9 mouse cellular contexts compared by ENCODE assay signal in genomic region chr2:119669010-119669409, GRCm38 (mm10). TPM values are rescaled to one million over a fixed set of nuclear protein-coding genes. Genes with fewer than 3 reads are reported as not detected.
DNase-seq lines count a peak whose midpoint lies in the region; ATAC-seq and TF ChIP-seq lines count a peak whose summit lies in the region.
"Had no signal": no experiment of that assay in that cellular context is flagged by ENCODE, and none has a peak within 500 bp of the region (broad histone marks: within the 10 kb centered on the region; RNA-seq: fewer than 3 reads in every experiment).

No protein-coding gene starts in this region.

- H3K27ac ChIP-seq in midbrain, embryonic 10.5 days (replicated peaks) = no peak overlapping the region
- no peak overlapping the region for H3K27ac ChIP-seq in midbrain, embryonic 13.5 days
- H3K27ac ChIP-seq in olfactory bulb, adult 2 months (ENCODE audit: insufficient read depth, low read depth, low read length) = no peak overlapping the region
- H3K27ac ChIP-seq in intestine, embryonic 15.5 days = no peak overlapping the region
- H3K27ac ChIP-seq: embryonic facial prominence, embryonic 15.5 days had no signal

- H3K9ac ChIP-seq in midbrain, embryonic 13.5 days (replicated peaks) = no peak overlapping the region
- H3K9ac ChIP-seq in intestine, embryonic 15.5 days = no peak overlapping the region
- H3K9ac ChIP-seq: embryonic facial prominence, embryonic 15.5 days had no signal

- H3K27me3 ChIP-seq in midbrain, embryonic 10.5 days (ENCODE audit: low read depth, poor library complexity, severe bottlenecking) = 0 out of 2 replicates have a peak, but pooled peaks cover 4% of the 10 kb centered on the region
- peaks cover 7% of the 10 kb centered on the region for H3K27me3 ChIP-seq in midbrain, embryonic 13.5 days
- no peaks in the 10 kb centered on the region for H3K27me3 ChIP-seq in intestine, embryonic 15.5 days (replicated peaks)
- H3K27me3 ChIP-seq: embryonic facial prominence, embryonic 15.5 days had no signal

- no peaks in the 10 kb centered on the region for H3K9me3 ChIP-seq in midbrain, embryonic 10.5 days (replicated peaks)
- H3K9me3 ChIP-seq in midbrain, embryonic 13.5 days = no peaks in the 10 kb centered on the region
- no peaks in the 10 kb centered on the region for H3K9me3 ChIP-seq in intestine, embryonic 15.5 days
- H3K9me3 ChIP-seq: embryonic facial prominence, embryonic 15.5 days had no signal

- WGBS in midbrain, embryonic 10.5 days = 16% methylated on average over 7 of the region's 7 CpGs
- 12% methylated on average over 7 of the region's 7 CpGs for WGBS in midbrain, embryonic 13.5 days
- 17% methylated on average over 7 of the region's 7 CpGs for WGBS in olfactory bulb, adult 2 months
- 17% methylated on average over 7 of the region's 7 CpGs for WGBS in intestine, embryonic 15.5 days

- no peak for ATAC-seq in midbrain, embryonic 13.5 days
- peak; percentile 69 for ATAC-seq in erythroblast, adult 5-6 weeks (replicated peaks; ENCODE audit: low FRiP score, poor library complexity, severe bottlenecking)
- no peak for ATAC-seq in intestine, embryonic 15.5 days

- peak; percentile 11 to 62 for DNase-seq in adrenal gland, adult (ENCODE audit: inconsistent age in 2 of 2, low spot score in 1 of 2)
- no peak for DNase-seq in adrenal gland, adult 18-20 months (ENCODE audit: low spot score in 2 of 2)
- peak; percentile 23 for DNase-seq in midbrain, embryonic 10.5 days (ENCODE audit: low spot score)
- no peak for DNase-seq in ovary, postnatal 36 days (ENCODE audit: low spot score)

- no peak overlapping the region for H3K4me3 ChIP-seq in midbrain, embryonic 10.5 days
- no peak overlapping the region for H3K4me3 ChIP-seq in midbrain, embryonic 13.5 days (replicated peaks)
- no peak overlapping the region for H3K4me3 ChIP-seq in olfactory bulb, adult 2 months (ENCODE audit: insufficient read depth, low read depth, low read length)
- no peak overlapping the region for H3K4me3 ChIP-seq in intestine, embryonic 15.5 days (replicated peaks)
- H3K4me3 ChIP-seq: embryonic facial prominence, embryonic 15.5 days had no signal

- 0 out of 2 replicates have a peak, but pooled peaks have one; percentile 25 for TF ChIP-seq CTCF in olfactory bulb, adult 2 months (IDR thresholded peaks at IDR 0.05; ENCODE audit: insufficient read depth, low read depth, low read length)

- H3K36me3 ChIP-seq in midbrain, embryonic 10.5 days = no peaks in the 10 kb centered on the region
- H3K36me3 ChIP-seq in midbrain, embryonic 13.5 days = no peaks in the 10 kb centered on the region
- no peaks in the 10 kb centered on the region for H3K36me3 ChIP-seq in intestine, embryonic 15.5 days
- H3K36me3 ChIP-seq: embryonic facial prominence, embryonic 15.5 days had no signal

- no peak for TF ChIP-seq POLR2A in olfactory bulb, adult 2 months (IDR thresholded peaks at IDR 0.05; ENCODE audit: insufficient read depth, low read depth, low read length)

- H3K4me1 ChIP-seq in midbrain, embryonic 10.5 days = peaks cover 2% of the 10 kb centered on the region
- H3K4me1 ChIP-seq in midbrain, embryonic 13.5 days (replicated peaks) = peaks cover under 1% of the 10 kb centered on the region; the same call in 1 of the 2 replicates
- H3K4me1 ChIP-seq in olfactory bulb, adult 2 months (ENCODE audit: control insufficient read depth, insufficient read depth, low read length) = no peaks in the 10 kb centered on the region
- no peaks in the 10 kb centered on the region for H3K4me1 ChIP-seq in intestine, embryonic 15.5 days (replicated peaks)
- H3K4me1 ChIP-seq: embryonic facial prominence, embryonic 15.5 days had no signal

- no peak overlapping the region for H3K4me2 ChIP-seq in midbrain, embryonic 13.5 days (replicated peaks)
- H3K4me2 ChIP-seq in intestine, embryonic 15.5 days (replicated peaks) = no peak overlapping the region
- H3K4me2 ChIP-seq: embryonic facial prominence, embryonic 15.5 days had no signal

RNA-seq across cellular contexts. Expression of gene Rtf1, which starts 5.9 kb away (rescaled TPM):
- 10 to 100 TPM; 20.5 to 29.0 TPM for total RNA-seq in adrenal gland, adult 18-20 months (2021)
- 52.0 and 52.4 TPM in 2 replicates for polyA plus RNA-seq in midbrain, embryonic 10.5 days (2016; fragmentation: Nextera tagmentation; extraction: Ambion mirVana)
- polyA plus RNA-seq in midbrain, embryonic 13.5 days (2015; fragmentation: Nextera tagmentation; extraction: Ambion mirVana) = 64.4 and 69.8 TPM in 2 replicates
- 8.4 and 13.4 TPM in 2 replicates for total RNA-seq in erythroblast, adult 5-6 weeks (2015; ENCODE audit: low replicate concordance)
- total RNA-seq in erythroblast, adult 5-6 weeks (2017; ENCODE audit: low replicate concordance) = 13.8 and 16.9 TPM in 2 replicates
- not detected in 2 replicates for polyA plus RNA-seq in olfactory bulb, adult 2 months (2012; ENCODE audit: insufficient read depth, insufficient read length, low replicate concordance, missing spikeins)
- 30.5 and 34.8 TPM in 2 replicates for polyA plus RNA-seq in intestine, embryonic 15.5 days (2015; fragmentation: Nextera tagmentation; extraction: Ambion mirVana)

RNA-seq across cellular contexts. Expression of gene Ndufaf1, which starts 6.4 kb away (rescaled TPM):
- total RNA-seq in adrenal gland, adult 18-20 months (2021) = 10 to 100 TPM; 39.1 to 45.4 TPM
- 46.2 TPM in 2 replicates for polyA plus RNA-seq in midbrain, embryonic 10.5 days (2016; fragmentation: Nextera tagmentation; extraction: Ambion mirVana)
- polyA plus RNA-seq in midbrain, embryonic 13.5 days (2015; fragmentation: Nextera tagmentation; extraction: Ambion mirVana) = 40.8 and 41.2 TPM in 2 replicates
- 13.4 and 20.8 TPM in 2 replicates for total RNA-seq in erythroblast, adult 5-6 weeks (2015; ENCODE audit: low replicate concordance)
- 3.3 and 7.3 TPM in 2 replicates for total RNA-seq in erythroblast, adult 5-6 weeks (2017; ENCODE audit: low replicate concordance)
- polyA plus RNA-seq in olfactory bulb, adult 2 months (2012; ENCODE audit: insufficient read depth, insufficient read length, low replicate concordance, missing spikeins) = not detected in 2 replicates
- 50.0 and 51.6 TPM in 2 replicates for polyA plus RNA-seq in intestine, embryonic 15.5 days (2015; fragmentation: Nextera tagmentation; extraction: Ambion mirVana)

RNA-seq across cellular contexts. Expression of gene Oip5, which starts 50.7 kb away (rescaled TPM):
- 1 to 10 TPM in 1 of 2 experiments, under 1 TPM in 1; 0.70 to 1.1 TPM for total RNA-seq in adrenal gland, adult 18-20 months (2021)
- polyA plus RNA-seq in midbrain, embryonic 10.5 days (2016; fragmentation: Nextera tagmentation; extraction: Ambion mirVana) = 43.7 and 45.4 TPM in 2 replicates
- polyA plus RNA-seq in midbrain, embryonic 13.5 days (2015; fragmentation: Nextera tagmentation; extraction: Ambion mirVana) = 12.6 and 13.5 TPM in 2 replicates
- 32.4 and 64.9 TPM in 2 replicates for total RNA-seq in erythroblast, adult 5-6 weeks (2015; ENCODE audit: low replicate concordance)
- 62.0 and 66.3 TPM in 2 replicates for total RNA-seq in erythroblast, adult 5-6 weeks (2017; ENCODE audit: low replicate concordance)
- polyA plus RNA-seq in olfactory bulb, adult 2 months (2012; ENCODE audit: insufficient read depth, insufficient read length, low replicate concordance, missing spikeins) = not detected in 2 replicates
- polyA plus RNA-seq in intestine, embryonic 15.5 days (2015; fragmentation: Nextera tagmentation; extraction: Ambion mirVana) = 21.0 and 22.8 TPM in 2 replicates

RNA-seq across cellular contexts. Expression of gene Nusap1, which starts 50.9 kb away (rescaled TPM):
- total RNA-seq in adrenal gland, adult 18-20 months (2021) = 1 to 10 TPM; 1.4 to 1.9 TPM
- 102 and 104 TPM in 2 replicates for polyA plus RNA-seq in midbrain, embryonic 10.5 days (2016; fragmentation: Nextera tagmentation; extraction: Ambion mirVana)
- polyA plus RNA-seq in midbrain, embryonic 13.5 days (2015; fragmentation: Nextera tagmentation; extraction: Ambion mirVana) = 35.7 and 36.4 TPM in 2 replicates
- total RNA-seq in erythroblast, adult 5-6 weeks (2015; ENCODE audit: low replicate concordance) = 111 and 117 TPM in 2 replicates
- 137 and 150 TPM in 2 replicates for total RNA-seq in erythroblast, adult 5-6 weeks (2017; ENCODE audit: low replicate concordance)
- polyA plus RNA-seq in olfactory bulb, adult 2 months (2012; ENCODE audit: insufficient read depth, insufficient read length, low replicate concordance, missing spikeins) = not detected in 2 replicates
- polyA plus RNA-seq in intestine, embryonic 15.5 days (2015; fragmentation: Nextera tagmentation; extraction: Ambion mirVana) = 56.6 and 65.4 TPM in 2 replicates

Comparison
In these comparisons a context has a peak if more than half of its experiments do, and no peak if none do; other contexts are left out.
1. DNase-seq: peak in adrenal gland, adult (2 of 2) and midbrain, embryonic 10.5 days (single experiment); none in adrenal gland, adult 18-20 months (0 of 2) and ovary, postnatal 36 days (single experiment).
2. RNA of gene Ndufaf1, which starts 6.4 kb away (polyA plus RNA-seq): 50.0 to 51.6 TPM in intestine, embryonic 15.5 days, 46.2 TPM in midbrain, embryonic 10.5 days and 40.8 to 41.2 TPM in midbrain, embryonic 13.5 days; not detected in olfactory bulb, adult 2 months; every median in the first group is over 10 times any median in the second.
3. RNA of gene Oip5, which starts 50.7 kb away (polyA plus RNA-seq): 43.7 to 45.4 TPM in midbrain, embryonic 10.5 days, 21.0 to 22.8 TPM in intestine, embryonic 15.5 days and 12.6 to 13.5 TPM in midbrain, embryonic 13.5 days; not detected in olfactory bulb, adult 2 months; every median in the first group is over 10 times any median in the second.